Mouse (Mus musculus): ENCODE data around the gene Gm10283.

GRCm38 (mm10) chr8:60393675-60394074, 109.3 kb downstream of the Gm10283 start:
- TF ChIP-seq CTCF (conservative IDR thresholded peaks at IDR 0.05; ENCODE audit: insufficient read depth, insufficient read length, low read depth, low read length) = no peak
- TF ChIP-seq POLR2A (IDR thresholded peaks at IDR 0.05; ENCODE audit: low read depth, low read length) = no peak
